Mouse (Mus musculus) kidney, postnatal 25 days (tissue): Measurements from ENCODE around the gene Chrne.

Source experiments
- DNase-seq, 2 experiments: peaks; one replicate each; pipeline ENCODE4 v3.0.0; 2021; ENCODE audit warnings: mixed read lengths in 2 of 2

The Chrne gene

GRCm38 (mm10) chr11:70619101-70619500, at the start of gene Chrne:
Gene Chrne, minus strand, starts transcription at chr11:70619216.
- no peak for DNase-seq

- DNase-seq: no peak
These were observed 49.3 kb upstream of the Chrne start for GRCm38 (mm10) chr11:70668335-70668770.

- no peak for DNase-seq
These were observed 48.5 kb upstream of the Chrne start for GRCm38 (mm10) chr11:70667271-70668150.

- DNase-seq: no peak
These were observed 47.7 kb upstream of the Chrne start for GRCm38 (mm10) chr11:70666687-70667086.

GRCm38 (mm10) chr11:70664741-70665140, 45.7 kb upstream of the Chrne start:
- no peak for DNase-seq

- DNase-seq: no peak
These were observed 44.9 kb upstream of the Chrne start for GRCm38 (mm10) chr11:70663957-70664356.

- DNase-seq: no peak
These were observed 44.1 kb upstream of the Chrne start for GRCm38 (mm10) chr11:70663101-70663500.

GRCm38 (mm10) chr11:70660571-70660970, 41.6 kb upstream of the Chrne start:
- no peak for DNase-seq

- DNase-seq: no peak
These were observed 39.9 kb upstream of the Chrne start for GRCm38 (mm10) chr11:70658942-70659341.

GRCm38 (mm10) chr11:70658521-70658920, 39.5 kb upstream of the Chrne start:
- DNase-seq: no peak

- DNase-seq: no peak
These were observed 39.0 kb upstream of the Chrne start for GRCm38 (mm10) chr11:70657991-70658390.

GRCm38 (mm10) chr11:70657573-70657972, 38.6 kb upstream of the Chrne start:
- DNase-seq: no peak

GRCm38 (mm10) chr11:70656964-70657363, 37.9 kb upstream of the Chrne start, which contains the start of gene Eno3:
Gene Eno3, plus strand, starts transcription at chr11:70657202.
- peak in 1 of 2 experiments; percentile 47 for DNase-seq

- peak; percentile 71 for DNase-seq
These were observed 37.5 kb upstream of the Chrne start for GRCm38 (mm10) chr11:70656456-70656927.

- DNase-seq: peak; percentile 47 to 79
These were observed 36.8 kb upstream of the Chrne start for GRCm38 (mm10) chr11:70655571-70656455.

GRCm38 (mm10) chr11:70654923-70655570, 36.0 kb upstream of the Chrne start:
- DNase-seq: peak; percentile 84 to 92

- DNase-seq: peak; percentile 86 to 90
These were observed 35.3 kb upstream of the Chrne start, which contains the start of gene Pfn1 for GRCm38 (mm10) chr11:70654198-70654922. Gene Pfn1, minus strand, starts transcription at chr11:70654644.

GRCm38 (mm10) chr11:70653345-70654197, 34.6 kb upstream of the Chrne start:
- peak; percentile 63 to 84 for DNase-seq

GRCm38 (mm10) chr11:70652884-70653344, 33.9 kb upstream of the Chrne start:
- DNase-seq: peak in 1 of 2 experiments; percentile 17

GRCm38 (mm10) chr11:70652029-70652883, 33.2 kb upstream of the Chrne start:
- DNase-seq: peak in 1 of 2 experiments; percentile 41
